Mouse (Mus musculus) left cerebral cortex, adult 18-20 months (tissue): ENCODE results near the gene Pde10a. TPM values are rescaled to one million over a fixed set of nuclear protein-coding genes. Genes with fewer than 3 reads are reported as not detected.

Experiments
- DNase-seq, 2 experiments: peaks; one replicate each; pipeline ENCODE4 v3.0.0; 2021 to 2022; ENCODE audit warnings: low spot score in 2 of 2, mixed read lengths in 1 of 2
- total RNA-seq, 2 experiments: library from RNA; stranded (reverse); gene quantifications; 2 replicates each; pipeline ENCODE4 v1.2.3; 2021

Gene Pde10a
- total RNA-seq, 2 experiments from 2014 or later: 82.9 to 134 TPM

DNA sequence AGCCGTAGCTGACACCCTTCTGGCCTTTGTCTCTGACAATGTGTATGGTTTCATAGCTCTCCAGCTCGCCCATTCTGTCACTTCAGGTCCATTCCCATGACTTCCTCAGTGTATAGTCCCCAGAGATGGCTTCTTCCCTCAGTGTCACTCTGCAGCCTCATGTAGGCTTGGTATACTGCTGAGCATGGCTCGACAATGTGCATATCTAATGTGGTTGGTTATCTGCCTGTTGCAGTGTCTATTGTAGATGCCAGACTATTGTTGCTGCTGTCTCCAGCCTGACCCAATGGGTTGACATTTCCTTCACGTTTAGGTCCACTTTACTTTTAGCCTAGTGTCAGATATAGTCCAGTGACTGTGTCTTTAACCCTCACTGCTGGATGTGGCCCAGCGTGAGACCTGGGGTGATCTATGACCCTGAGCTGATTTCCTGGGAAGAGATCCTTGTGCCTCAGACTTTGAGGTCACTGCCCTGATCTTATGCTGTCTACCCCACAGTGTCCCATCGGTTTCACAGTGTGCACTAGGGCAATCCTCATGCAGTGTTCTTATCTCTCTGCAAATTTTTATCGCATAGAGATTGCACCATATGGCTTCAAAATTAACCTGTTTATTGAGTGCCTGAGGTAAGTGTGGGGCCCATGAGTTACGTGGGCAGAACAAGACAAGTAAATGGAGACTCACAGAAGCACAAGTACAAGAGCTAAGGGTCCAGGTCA is 48.5 kb downstream of the Pde10a start:
- no peak for DNase-seq

DNA sequence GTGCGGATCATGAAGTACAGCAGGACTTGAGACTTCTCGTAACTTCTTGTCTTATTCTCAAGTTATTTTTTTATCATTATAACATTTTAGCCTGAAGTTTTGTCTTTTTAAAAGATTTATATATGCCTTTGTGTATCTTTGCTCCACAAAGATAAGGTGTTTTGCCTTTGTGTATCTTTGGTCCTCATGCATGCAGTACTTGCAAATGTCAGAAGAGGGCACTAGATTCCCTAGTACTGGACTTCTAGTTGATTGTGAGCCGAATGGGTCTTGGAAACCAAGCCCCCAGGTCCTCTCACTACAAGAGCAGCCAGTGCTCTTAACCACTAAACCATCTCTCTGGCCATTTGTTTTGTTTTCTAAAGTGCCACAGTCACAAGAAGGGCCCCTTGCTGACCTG is 55.2 kb downstream of the Pde10a start:
- DNase-seq: peak in 1 of 2 experiments; percentile 44

DNA sequence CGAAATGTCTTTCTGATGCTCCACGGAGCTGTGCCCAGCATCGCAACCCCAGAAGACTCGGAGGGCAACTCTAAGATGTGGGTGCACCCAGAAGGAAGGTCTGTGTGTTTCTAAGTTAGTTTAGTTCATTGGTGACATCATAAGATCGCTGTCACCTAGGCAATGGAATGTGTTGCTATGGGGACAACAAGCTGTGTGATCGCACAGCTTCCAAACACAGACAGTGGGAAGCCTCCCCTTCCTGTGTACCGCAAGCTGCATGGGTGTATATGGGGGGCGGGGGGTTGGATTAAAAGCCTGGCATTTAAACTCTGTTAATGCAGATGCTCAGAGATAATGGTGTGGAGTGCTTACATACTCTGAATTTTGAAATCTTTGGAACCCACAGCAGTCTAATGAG is 56.4 kb downstream of the Pde10a start:
- DNase-seq: no peak

DNA sequence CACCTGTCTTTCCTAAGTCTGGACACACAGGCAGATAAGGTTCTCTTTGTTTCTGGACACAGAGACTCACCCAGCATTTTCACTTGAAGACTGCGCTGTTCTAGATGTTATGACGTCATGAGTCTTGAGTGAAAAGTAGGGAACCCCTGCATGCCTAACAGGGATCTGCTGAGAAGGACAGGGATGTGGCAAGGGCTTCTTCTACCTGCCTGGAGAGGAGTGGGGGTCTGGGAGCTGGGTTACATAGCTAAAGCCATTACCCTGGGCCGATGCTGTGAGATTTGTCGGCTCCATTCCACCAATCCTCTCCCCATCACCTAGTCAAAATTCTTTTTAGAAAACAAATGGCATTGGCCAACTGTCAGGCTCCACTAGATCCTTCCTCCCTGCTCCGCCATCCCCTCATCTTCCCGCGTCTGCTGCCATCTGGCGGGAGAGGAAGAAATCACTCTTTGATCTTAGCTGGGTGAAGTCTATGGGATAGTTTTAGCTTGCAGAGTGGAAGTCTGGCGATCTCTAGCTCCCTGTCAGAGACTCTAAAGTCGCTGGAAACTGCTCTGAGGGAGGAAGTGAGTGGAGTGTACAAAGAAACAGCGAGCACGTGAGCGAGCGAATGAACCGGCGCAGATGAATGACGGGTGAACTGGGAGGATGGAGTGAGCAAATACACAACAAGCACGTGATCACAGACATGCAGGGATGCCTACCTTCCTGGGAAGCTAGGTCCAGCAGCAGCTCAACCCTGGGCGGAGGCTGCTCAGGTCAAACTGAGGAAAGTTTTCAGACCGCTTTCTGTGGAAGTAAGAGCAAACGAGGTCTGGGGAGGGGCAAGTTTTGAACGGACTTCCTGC is 67.5 kb downstream of the Pde10a start:
- peak; percentile 80 to 85 for DNase-seq

DNA sequence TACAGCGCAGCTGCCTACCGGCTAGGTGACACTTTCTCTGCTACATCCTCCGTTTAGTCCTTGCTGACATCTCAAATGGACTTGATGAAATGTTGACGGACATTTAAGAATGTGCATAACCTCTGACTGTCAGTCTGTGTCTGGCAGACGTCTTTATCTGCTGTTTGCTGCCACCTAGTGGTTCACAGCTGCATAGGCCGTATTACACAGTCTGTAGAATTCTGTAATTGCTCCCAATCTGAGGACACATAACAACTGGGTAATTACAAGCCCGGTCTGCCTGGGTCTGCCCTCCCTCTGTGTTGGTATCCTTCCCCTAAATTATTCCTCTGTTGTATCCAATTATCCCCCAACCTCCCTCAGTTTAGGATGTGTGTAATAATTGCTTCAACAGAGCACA is 72.6 kb downstream of the Pde10a start:
- peak; percentile 63 to 73 for DNase-seq

DNA sequence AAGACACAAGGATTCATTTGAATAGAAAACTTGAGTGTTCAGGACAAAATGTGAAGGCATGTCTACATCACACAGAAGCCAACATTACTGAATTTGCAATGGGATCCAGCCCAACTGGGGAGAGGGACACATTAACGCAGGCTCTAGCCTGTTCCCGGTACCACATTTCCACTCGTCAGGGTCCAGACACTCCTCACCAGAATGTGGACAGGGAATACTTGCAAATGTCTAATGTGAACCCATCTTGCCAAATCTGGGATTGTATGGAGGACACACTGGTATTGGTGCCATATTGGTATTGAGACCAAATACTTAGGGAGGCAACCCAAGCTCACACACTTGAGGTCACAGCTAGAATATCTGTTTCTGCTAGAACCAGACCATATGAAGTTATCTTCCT is 77.8 kb downstream of the Pde10a start:
- DNase-seq: no peak

DNA sequence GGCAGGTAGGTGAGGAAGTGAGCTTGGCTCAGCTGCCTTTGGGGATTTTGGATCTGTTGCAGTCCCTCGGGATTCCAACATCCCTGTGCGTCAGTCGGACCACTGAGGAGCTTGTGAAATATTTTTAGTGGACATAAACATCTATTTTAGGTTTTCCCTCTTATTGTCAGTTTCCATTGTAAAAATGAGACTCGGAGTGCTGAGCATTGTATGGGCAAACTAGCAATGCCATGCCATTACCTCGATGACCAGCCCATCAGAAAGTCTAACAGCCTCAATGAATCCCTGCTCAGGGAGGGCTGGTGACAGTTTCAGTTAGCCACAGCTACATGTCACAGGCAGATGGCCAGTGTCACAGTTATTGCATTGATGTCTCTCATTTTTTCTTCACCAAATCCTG is 80.7 kb downstream of the Pde10a start:
- no peak for DNase-seq

DNA sequence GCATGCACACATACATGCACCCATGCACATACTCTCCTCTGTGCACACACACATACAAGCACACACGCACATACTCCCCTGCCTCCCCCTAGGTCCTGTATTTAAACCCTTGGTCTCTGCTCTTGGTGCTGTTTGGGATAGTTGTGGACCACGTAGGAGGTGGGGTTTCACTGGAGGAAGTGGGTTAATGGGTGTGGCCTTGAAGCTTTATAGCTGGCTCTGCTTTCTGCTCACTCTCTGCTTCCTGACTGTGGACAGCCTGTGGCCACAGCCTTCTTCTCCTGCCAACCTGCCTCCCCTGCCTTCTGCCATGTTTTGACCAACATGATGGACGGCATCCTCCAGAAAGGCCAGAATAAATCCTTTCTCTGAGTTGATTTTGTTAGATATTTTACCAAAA is 81.5 kb downstream of the Pde10a start:
- no peak for DNase-seq

DNA sequence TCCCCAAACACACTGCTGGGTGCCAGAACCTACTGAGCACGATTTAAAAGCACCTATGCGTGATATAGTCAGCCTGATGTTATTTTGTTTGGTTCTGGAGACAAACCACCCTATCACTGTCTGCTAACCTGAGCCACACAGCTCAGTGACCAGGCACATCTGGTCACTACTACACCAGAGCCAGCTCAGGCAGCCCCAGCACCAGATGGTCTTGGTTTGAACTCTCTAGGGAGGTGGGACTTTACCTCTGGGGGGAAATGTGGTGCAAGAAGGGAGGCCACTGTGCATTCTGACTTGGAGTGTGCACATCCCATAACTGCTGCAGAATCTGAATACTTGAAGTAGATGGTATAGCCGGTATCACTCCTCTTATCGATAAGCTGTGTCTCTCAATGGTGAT is 86.7 kb downstream of the Pde10a start:
- no peak for DNase-seq

DNA sequence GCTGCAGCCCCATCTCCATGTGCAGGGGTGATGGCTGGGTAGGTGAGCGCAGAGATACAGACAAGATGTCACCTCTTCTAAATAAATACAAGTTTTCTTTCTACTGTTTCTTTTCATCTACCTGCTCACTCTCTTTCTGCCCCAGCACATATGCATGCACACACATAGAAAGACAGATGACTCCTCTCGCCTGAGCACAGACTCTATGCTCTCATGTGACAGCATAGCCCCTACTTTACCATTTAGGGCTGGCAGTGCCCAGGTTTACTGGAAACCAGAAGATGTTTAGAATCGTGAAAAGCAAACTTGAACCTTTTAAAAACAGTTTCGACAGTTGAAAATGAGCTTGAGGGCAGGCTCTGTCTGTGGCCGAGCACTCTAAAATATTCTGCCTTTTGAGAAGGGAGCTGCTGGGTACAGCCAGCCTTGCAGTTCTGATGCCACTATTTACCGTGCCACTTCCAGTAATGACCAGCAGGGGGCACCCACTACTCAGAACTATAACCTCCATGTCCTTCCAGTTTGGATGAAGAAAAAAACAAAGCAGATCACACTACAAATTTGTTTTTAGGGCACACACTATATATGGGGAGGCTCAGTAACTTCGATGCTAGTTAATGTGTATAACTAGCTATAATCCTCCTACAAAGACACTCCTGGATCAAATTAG is 88.8 kb downstream of the Pde10a start:
- peak; percentile 86 to 89 for DNase-seq

DNA sequence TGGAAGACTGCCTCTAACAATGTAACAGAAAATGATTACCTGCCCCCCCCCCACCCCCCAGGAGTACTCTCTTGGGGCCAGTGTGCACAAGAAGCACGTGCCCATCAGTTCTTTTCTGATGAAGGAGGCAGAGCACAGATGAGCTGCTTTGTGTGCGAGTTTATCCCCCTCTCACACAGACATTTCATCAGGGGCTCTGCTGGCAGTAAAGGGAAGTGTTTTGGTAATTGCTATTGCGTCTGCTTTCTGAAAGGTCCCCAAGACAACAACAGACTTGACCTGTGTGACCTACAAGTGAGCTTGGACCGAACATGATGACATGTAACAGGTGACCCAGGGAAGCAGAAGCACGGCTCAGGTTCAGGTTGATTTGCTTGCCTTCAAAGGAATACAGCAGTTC is 95.2 kb downstream of the Pde10a start:
- no peak for DNase-seq

DNA sequence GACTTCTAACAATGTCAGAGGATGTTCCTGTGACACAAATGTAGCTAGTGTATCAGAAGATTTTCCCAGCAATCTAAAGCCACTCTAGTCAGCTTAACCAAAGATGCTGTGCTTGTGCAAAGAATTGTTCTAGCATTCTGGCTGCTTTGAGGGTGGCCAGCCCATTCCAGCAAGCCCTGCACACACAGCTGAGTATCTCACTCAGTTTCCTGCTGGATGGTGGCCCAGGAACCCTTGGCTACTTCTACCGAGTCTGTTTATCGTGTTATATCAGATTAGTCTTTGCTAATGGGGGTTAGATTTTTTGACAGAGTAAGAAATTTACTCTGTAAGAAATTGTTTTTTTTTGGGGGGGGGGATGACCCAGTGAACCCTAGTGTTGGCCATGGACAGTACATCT is 95.9 kb downstream of the Pde10a start:
- no peak for DNase-seq

DNA sequence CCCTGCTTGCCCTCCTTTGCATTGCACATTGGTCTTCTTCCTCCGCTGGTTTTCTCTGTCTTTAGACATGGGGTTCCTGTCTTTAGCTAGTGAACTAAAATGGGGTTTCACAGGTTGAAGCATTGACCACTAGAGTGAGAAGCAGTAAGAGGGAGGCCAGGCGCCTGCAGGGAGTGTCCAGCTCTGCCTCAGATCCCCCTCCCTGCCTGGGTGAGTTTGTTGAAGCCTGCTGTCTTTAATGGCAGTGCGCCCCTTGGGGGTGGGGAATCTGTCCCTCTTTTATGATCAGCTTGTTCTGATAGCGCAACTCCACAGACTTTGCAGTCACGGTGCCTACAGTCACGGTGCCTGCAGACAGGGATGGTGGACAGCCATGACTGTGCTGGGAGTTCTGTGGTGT is 96.7 kb downstream of the Pde10a start:
- DNase-seq: no peak

DNA sequence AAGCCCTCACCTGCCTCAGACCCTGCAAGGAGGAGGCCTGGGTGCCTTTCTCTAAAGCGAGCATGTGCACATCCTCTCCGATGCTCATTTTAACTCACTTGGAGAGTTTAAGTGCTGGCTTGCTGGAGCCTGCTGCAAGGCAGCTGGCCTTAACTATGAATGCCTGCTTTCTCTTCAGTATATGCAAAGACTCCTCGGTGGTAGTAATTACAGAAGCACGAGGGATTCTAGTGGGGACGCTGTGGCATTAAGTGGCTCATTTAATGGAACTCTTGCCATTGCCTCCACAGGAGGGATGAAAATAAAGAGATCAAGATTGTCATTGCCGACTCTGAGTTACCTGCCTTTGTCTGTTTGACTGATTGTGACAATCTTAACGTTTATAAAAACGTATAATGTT is 101.2 kb downstream of the Pde10a start:
- no peak for DNase-seq

DNA sequence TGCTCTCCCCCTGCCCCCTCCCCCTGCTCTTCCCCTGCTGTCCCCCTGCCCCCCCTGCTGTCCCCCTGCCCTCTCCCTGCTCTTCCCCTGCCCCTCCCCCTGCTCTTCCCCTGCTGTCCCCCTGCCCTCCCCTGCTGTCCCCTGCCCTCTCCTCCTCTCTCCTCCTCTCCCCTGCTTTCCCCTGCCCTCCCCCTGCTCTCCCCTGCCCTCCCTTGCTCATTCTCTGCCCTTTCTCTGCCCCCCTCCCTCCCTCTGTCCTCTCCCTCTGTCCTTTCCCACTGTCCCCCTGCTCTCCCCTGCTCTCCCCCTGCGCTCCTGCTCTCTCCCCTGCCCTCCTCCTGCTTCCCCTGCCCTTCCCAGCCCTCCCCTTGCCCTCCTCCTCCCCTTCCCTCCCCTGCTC is 106.5 kb downstream of the Pde10a start:
- no peak for DNase-seq

DNA sequence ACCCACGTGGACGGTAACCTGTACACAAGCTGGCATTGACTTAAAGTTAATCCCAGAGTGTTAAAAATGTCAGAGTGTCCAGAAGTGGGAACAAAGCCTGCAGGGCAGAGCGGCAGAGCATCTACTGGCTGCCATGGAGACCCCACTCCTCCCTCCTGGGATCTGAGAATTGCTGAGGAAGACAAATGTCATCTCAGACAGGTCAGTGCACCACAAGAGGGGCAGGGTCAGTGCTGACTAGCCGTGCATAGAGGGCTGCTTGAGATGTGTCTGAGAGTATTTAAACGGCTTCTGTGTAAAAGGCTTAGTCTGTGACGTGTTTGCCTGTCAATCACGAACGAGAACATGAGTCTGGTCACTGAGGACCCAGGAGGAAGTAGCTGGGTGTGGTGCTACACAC is 108.4 kb downstream of the Pde10a start:
- DNase-seq: no peak

DNA sequence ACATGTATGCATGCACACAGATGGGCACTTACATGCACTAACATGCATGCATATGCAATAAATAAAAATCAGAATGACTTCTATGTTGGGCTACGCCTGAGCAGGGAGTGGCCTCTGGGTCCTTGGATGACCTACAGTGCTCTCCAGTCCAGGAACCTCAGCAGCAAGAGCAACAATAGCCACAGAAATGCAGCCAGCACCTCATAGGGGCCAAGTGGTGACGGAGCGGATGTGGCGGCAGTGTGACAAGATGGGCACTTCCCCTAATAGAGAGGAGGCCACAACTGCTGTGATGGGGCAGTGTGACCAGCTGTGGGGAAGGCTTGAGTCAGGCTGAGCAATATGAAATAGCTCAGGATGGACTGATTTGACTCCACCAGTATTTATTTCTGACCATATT is 109.3 kb downstream of the Pde10a start:
- DNase-seq: no peak

DNA sequence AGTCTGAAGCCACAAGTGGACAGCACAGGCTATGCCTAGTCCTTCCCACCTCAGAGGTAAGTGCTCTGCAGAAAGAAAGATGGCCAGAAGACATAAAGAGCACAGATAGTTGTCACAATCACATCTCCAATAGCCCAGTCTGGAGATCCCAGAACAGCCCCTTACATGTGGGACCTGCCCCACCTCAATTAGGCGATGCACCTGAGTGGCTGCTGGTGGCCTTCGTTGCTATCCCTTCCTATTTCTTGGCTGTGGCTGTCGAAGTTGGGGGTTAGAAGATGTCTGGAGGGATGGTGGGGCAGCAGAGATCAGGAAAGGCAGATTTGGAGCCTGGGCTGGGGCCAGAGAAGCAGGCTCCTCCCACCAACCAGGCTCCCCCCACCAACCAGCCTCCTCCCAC is 111.1 kb downstream of the Pde10a start:
- no peak for DNase-seq

DNA sequence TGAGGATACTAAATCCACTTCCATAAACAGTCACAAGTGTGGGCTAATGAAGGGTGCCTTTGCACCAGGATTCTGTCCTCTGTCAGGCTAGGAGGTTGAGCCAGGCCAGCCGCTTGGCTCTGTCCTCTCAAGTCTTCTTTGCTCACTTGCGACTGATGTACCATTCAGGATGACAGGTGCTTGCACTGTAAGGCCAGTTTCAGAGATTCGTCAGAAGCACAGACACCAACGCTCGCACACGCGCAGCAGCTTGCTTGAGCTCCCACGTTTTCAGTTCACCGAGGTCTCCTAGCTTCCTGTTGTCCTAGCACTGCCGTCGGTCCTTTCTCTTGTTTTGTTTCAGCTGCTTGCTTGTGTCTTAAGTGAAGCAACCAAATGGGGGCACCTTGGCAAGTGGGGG is 111.5 kb downstream of the Pde10a start:
- DNase-seq: no peak

DNA sequence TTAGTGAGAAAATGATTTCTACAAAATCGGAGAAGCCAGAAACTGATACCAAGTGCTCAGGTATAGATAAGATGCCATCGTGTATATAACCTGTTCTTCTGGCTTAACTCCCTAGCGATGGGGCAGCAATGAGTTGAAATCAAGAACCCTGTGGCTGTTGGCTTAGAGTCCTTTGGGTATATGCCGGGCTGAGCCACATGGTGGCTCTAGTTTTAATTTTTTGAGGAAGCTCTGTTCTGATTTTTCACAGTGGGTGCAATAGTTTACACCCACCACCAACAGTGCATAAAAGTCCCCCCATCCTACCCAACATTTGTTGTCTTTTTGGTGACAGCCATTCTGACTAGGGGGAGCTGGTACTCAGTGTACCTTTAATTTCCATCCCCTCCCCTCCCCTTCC is 112.0 kb downstream of the Pde10a start:
- DNase-seq: no peak

DNA sequence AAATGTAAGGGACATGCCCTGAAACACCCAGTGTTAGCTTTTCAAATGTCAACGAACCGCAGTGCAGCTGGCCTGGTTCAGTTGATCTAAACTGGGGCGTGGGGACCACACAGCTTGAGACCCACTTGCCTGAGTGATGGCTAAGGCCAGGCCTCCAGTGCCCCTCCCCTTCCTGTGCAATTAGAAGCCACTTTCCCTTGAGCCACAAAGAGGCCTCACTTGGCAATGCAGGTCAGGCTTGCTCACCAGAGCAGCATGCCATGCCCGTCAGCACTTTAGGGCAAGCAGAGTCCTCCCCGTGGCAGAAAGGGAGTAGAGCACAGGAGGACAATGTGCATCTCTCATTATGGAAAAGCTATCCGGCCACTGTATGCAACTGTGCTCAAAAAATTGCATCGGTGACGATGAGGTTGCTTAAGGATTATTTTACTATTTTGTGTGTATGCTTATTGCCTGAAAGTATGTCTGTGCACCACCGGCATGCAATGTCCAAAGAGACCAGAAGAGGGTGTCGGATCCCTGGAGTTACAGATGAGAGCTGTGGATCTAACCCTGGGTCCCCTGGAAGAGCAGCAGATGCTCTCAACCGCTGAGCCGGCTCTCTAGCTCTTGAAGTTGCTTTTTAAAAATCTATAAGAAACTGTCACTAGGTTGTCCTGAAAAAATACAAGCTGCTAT is 114.7 kb downstream of the Pde10a start:
- DNase-seq: no peak
